Mouse (Mus musculus): ENCODE results near the gene Ulk4.

Ulk4 gene

GRCm38 (mm10) chr9:120983849-120984248 lies 293.1 kb downstream of the Ulk4 start:
- DNase-seq (ENCODE audit: low spot score in 2 of 2), result no peak

GRCm38 (mm10) chr9:120981777-120982176 lies 295.2 kb downstream of the Ulk4 start:
- DNase-seq (ENCODE audit: low spot score in 2 of 2), result no peak

GRCm38 (mm10) chr9:120976856-120977255 lies 300.1 kb downstream of the Ulk4 start:
- DNase-seq (ENCODE audit: low spot score in 2 of 2), result no peak

- no peak for DNase-seq (ENCODE audit: low spot score in 2 of 2)
Measured at GRCm38 (mm10) chr9:120976158-120976557, 300.8 kb downstream of the Ulk4 start.

GRCm38 (mm10) chr9:120974209-120974608 lies 302.8 kb downstream of the Ulk4 start:
- no peak for DNase-seq (ENCODE audit: low spot score in 2 of 2)

- no peak for DNase-seq (ENCODE audit: low spot score in 2 of 2)
Measured at GRCm38 (mm10) chr9:120973026-120973515, 303.9 kb downstream of the Ulk4 start.

- DNase-seq (ENCODE audit: low spot score in 2 of 2), result no peak
Measured at GRCm38 (mm10) chr9:120965007-120965406, 312.0 kb downstream of the Ulk4 start.

GRCm38 (mm10) chr9:120964224-120964623 lies 312.8 kb downstream of the Ulk4 start:
- DNase-seq (ENCODE audit: low spot score in 2 of 2), result no peak

GRCm38 (mm10) chr9:120963720-120964119 lies 313.3 kb downstream of the Ulk4 start:
- no peak for DNase-seq (ENCODE audit: low spot score in 2 of 2)

- DNase-seq (ENCODE audit: low spot score in 2 of 2), result no peak
Measured at GRCm38 (mm10) chr9:120963104-120963503, 313.9 kb downstream of the Ulk4 start.

GRCm38 (mm10) chr9:120961969-120962700 lies 314.9 kb downstream of the Ulk4 start:
- no peak for DNase-seq (ENCODE audit: low spot score in 2 of 2)

GRCm38 (mm10) chr9:120961466-120961865 lies 315.5 kb downstream of the Ulk4 start:
- no peak for DNase-seq (ENCODE audit: low spot score in 2 of 2)

- no peak for DNase-seq (ENCODE audit: low spot score in 2 of 2)
Measured at GRCm38 (mm10) chr9:120960611-120961010, 316.4 kb downstream of the Ulk4 start.

- DNase-seq (ENCODE audit: low spot score in 2 of 2), result no peak
Measured at GRCm38 (mm10) chr9:120959225-120959624, 317.8 kb downstream of the Ulk4 start.

- no peak for DNase-seq (ENCODE audit: low spot score in 2 of 2)
Measured at GRCm38 (mm10) chr9:120958560-120958959, 318.4 kb downstream of the Ulk4 start.

- DNase-seq (ENCODE audit: low spot score in 2 of 2), result no peak
Measured at GRCm38 (mm10) chr9:120958051-120958450, 318.9 kb downstream of the Ulk4 start.

- DNase-seq (ENCODE audit: low spot score in 2 of 2), result no peak
Measured at GRCm38 (mm10) chr9:120951947-120952346, 325.1 kb downstream of the Ulk4 start.

GRCm38 (mm10) chr9:120950761-120951160 lies 326.2 kb downstream of the Ulk4 start:
- no peak for DNase-seq (ENCODE audit: low spot score in 2 of 2)

GRCm38 (mm10) chr9:120948832-120949231 lies 328.2 kb downstream of the Ulk4 start:
- no peak for DNase-seq (ENCODE audit: low spot score in 2 of 2)

- no peak for DNase-seq (ENCODE audit: low spot score in 2 of 2)
Measured at GRCm38 (mm10) chr9:120946131-120946530, 330.9 kb downstream of the Ulk4 start.

- DNase-seq (ENCODE audit: low spot score in 2 of 2), result no peak
Measured at GRCm38 (mm10) chr9:120944211-120944610, 332.8 kb downstream of the Ulk4 start.

GRCm38 (mm10) chr9:120943757-120944156 lies 333.2 kb downstream of the Ulk4 start:
- DNase-seq (ENCODE audit: low spot score in 2 of 2), result no peak

- DNase-seq (ENCODE audit: low spot score in 2 of 2), result no peak
Measured at GRCm38 (mm10) chr9:120940858-120941257, 336.1 kb downstream of the Ulk4 start.

GRCm38 (mm10) chr9:120936351-120936750 lies 340.6 kb downstream of the Ulk4 start:
- peak in 1 of 2 experiments; percentile 50 for DNase-seq (ENCODE audit: low spot score in 2 of 2)
